Mouse (Mus musculus): ENCODE measurements around the gene Catsperg1. TPM values are rescaled to one million over a fixed set of nuclear protein-coding genes. Genes with fewer than 3 reads are reported as not detected.
"Not testable (repeated sequence)": the region's sequence is repeated elsewhere in the genome, so short reads cannot be mapped to it uniquely, and the experiment has no call there.

Catsperg1 gene
- polyA plus RNA-seq, 1 experiment from 2014 or later = 0.78 TPM

DNA sequence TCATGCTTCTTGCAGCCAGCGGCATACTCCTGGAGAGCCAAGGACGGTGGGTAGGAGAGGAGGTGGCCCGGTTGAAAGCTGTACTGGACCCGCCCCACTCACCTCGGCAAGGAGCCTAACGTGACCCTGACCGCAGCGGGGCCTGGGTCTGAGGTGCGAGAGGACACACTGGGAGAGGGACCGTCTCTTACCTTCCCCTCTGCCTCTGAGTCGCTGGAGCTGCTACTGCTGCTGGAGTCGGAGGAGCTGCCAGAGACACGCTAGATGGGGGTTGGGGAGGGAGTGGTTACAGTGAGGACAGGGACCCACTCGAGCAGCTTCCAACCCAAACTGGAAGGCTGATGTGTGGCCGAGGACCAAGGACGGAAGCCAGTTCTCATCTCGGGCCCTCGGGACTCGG is 33.9 kb upstream of the Catsperg1 start:
- DNase-seq (ENCODE audit: low spot score) (peak; percentile 69), ATAC-seq (replicated peaks; ENCODE audit: low FRiP score, low TSS enrichment, low read depth) (no peak)

DNA sequence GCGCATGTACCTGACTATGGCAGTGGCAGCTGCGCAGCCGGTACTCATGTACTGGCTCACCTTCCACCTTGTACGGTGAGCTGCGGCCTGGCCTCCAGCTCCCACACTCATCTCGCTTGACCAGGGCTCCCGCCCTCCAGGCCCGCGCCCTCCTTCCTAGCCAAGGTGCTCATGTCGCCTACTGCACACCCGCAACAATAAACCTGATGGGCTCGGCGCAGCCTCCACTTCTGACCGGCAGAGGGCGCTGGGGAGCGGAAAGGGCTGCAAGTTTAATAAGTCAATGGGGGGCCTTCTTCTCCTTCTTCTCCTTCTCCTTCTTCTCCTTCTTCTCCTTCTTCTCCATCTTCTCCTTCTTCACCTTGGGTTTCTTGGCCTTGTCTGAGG is 33.5 kb upstream of the Catsperg1 start:
- Histone ChIP-seq H3K9me3 (ENCODE audit: control insufficient read depth, low read length) (no peaks in the 10 kb centered on the region), H3K4me3 (ENCODE audit: low read depth, low read length) (peak overlapping the region; percentile 41), H3K27ac (ENCODE audit: low read depth) (peak overlapping the region; percentile 81; the same call in 1 of the 2 replicates), H3K9ac (ENCODE audit: low read length) (peak overlapping the region; percentile 20), H3K27me3 (replicated peaks; ENCODE audit: control insufficient read depth, insufficient read depth, low read length) (no peaks in the 10 kb centered on the region), H3K4me1 (replicated peaks; ENCODE audit: control insufficient read depth, insufficient read depth, low read length) (peaks cover 24% of the 10 kb centered on the region), H3K36me3 (ENCODE audit: control insufficient read depth, insufficient read depth, low read length) (peaks cover 12% of the 10 kb centered on the region), H3K4me2 (ENCODE audit: low read length) (peak overlapping the region; percentile 49)
- 0 out of 2 replicates have a peak, but pooled peaks have one; percentile 9 for ATAC-seq (replicated peaks; ENCODE audit: low FRiP score, low TSS enrichment, low read depth)
- peak; percentile 94 for DNase-seq (ENCODE audit: low spot score)
- 29% methylated on average over 16 of the region's 16 CpGs for WGBS

More for the DNA sequence above, 33.9 kb upstream of the Catsperg1 start:
- H3K9ac ChIP-seq (ENCODE audit: low read length) = peak overlapping the region; percentile 51
- H3K27ac ChIP-seq (ENCODE audit: low read depth) = peak overlapping the region; percentile 81
- H3K27me3 ChIP-seq (replicated peaks; ENCODE audit: control insufficient read depth, insufficient read depth, low read length) = no peaks in the 10 kb centered on the region
- H3K4me3 ChIP-seq (ENCODE audit: low read depth, low read length) = peak overlapping the region; percentile 41
- H3K4me2 ChIP-seq (ENCODE audit: low read length) = peak overlapping the region; percentile 49
- 20% methylated on average over 19 of the region's 19 CpGs for WGBS
- H3K4me1 ChIP-seq (replicated peaks; ENCODE audit: control insufficient read depth, insufficient read depth, low read length) = peaks cover 24% of the 10 kb centered on the region
- H3K36me3 ChIP-seq (ENCODE audit: control insufficient read depth, insufficient read depth, low read length) = peaks cover 12% of the 10 kb centered on the region
- H3K9me3 ChIP-seq (ENCODE audit: control insufficient read depth, low read length) = no peaks in the 10 kb centered on the region

DNA sequence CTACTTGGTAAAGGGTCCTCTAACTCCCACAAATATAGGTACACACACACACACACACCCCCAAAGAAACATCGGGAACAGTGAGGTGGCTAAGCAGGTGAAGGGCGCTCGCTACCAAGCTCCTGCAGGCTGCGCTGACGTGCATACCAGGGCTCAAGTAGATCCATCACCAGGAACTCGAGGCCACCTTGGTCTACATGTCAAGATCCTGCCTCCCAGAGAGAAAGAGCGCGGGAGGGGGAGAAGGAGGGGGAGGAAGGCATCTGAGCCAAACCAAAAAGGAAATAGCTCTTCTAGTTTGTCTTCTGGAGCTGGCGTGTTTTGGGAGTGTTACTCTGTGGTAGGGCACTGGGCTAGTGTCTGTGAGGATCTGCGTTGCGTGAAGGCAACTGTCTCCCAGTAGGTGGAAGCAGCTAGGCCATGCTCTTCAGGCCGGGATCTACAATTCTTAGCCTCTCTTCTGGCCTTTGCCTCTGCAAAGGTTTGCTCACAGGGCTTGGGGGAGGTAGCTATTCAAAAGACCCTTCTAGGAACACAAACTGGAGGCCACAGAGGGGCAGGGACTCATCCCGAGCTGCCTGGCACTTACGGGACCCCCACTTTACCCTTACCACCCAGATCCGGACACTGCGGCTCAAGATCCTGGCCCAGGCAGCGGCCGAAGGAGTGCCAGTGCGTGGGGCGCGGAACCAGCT is 32.9 kb upstream of the Catsperg1 start:
- H3K27me3 ChIP-seq (replicated peaks; ENCODE audit: control insufficient read depth, insufficient read depth, low read length) = no peaks in the 10 kb centered on the region
- peak overlapping the region; percentile 41 for H3K4me3 ChIP-seq (ENCODE audit: low read depth, low read length)
- H3K9ac ChIP-seq (ENCODE audit: low read length) = peak overlapping the region; percentile 20; the same call in 1 of the 2 replicates
- no peaks in the 10 kb centered on the region for H3K9me3 ChIP-seq (ENCODE audit: control insufficient read depth, low read length)
- peak overlapping the region; percentile 49 for H3K4me2 ChIP-seq (ENCODE audit: low read length)
- ATAC-seq (replicated peaks; ENCODE audit: low FRiP score, low TSS enrichment, low read depth) = no peak
- peaks cover 12% of the 10 kb centered on the region for H3K36me3 ChIP-seq (ENCODE audit: control insufficient read depth, insufficient read depth, low read length)
- no peak for DNase-seq (ENCODE audit: low spot score)
- H3K4me1 ChIP-seq (replicated peaks; ENCODE audit: control insufficient read depth, insufficient read depth, low read length) = peaks cover 24% of the 10 kb centered on the region
- WGBS = 77% methylated on average over 21 of the region's 21 CpGs
- H3K27ac ChIP-seq (ENCODE audit: low read depth) = no peak overlapping the region

DNA sequence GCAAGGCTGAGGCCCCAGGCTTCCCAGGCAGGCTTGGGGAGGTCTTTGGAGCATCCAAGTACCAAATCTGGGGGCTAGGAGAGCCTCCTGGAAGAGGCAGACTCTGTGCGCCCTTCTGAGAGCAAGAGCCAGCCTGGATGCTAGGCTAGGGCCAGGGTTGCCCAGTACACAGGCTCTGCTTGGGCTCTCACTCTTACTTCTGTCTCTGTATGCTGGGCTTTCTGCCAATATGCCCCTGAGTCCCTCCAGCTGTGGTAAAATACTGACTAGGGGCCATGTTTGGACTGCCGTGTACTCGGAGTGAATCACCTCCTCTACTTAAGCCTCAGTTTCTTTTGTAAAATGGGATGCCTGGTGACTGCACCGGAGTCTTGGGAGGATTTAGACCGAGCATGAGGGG is 32.2 kb upstream of the Catsperg1 start:
- Histone ChIP-seq H3K4me2 (ENCODE audit: low read length) (no peak overlapping the region), H3K4me1 (replicated peaks; ENCODE audit: control insufficient read depth, insufficient read depth, low read length) (peaks cover 24% of the 10 kb centered on the region), H3K27ac (ENCODE audit: low read depth) (no peak overlapping the region), H3K27me3 (replicated peaks; ENCODE audit: control insufficient read depth, insufficient read depth, low read length) (no peaks in the 10 kb centered on the region), H3K9me3 (ENCODE audit: control insufficient read depth, low read length) (no peaks in the 10 kb centered on the region), H3K4me3 (ENCODE audit: low read depth, low read length) (no peak overlapping the region), H3K9ac (ENCODE audit: low read length) (no peak overlapping the region), H3K36me3 (ENCODE audit: control insufficient read depth, insufficient read depth, low read length) (peaks cover 12% of the 10 kb centered on the region)
- 63% methylated on average over 5 of the region's 5 CpGs for WGBS
- no peak for DNase-seq (ENCODE audit: low spot score)
- no peak for ATAC-seq (replicated peaks; ENCODE audit: low FRiP score, low TSS enrichment, low read depth)

DNA sequence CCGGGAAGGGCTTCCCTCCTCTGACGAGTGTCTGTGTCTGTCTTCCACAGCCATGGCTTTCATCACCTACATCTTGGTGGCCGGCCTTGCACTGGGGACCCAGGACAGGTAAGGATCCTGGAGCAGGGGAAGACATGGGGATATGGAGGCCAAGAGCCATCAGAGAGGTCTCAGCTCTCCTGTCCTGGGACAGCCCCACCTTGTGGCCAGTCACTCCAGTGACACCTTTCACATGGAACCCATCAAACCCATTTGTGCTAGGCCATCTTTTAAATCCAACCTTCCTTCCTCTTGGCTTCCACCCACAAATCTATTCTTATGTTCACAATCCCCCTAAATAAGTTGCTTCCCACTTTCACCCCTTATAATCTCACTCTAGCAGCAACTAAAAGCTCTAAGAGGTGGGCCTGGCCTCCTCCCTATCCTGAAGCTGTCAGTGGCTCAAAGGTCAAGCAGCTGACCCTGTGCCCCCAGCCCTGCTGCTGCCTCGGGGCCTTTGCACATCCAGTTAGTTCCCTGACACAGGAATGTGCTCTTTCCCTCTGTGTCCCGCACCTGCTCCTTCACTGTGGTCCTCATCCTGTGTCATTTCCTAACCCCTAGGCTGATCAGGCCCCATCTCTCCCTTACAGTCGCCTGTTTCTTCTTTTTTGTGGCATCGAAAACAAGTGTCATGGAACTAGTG is 31.0 kb upstream of the Catsperg1 start:
- no peak overlapping the region for H3K9ac ChIP-seq (ENCODE audit: low read length)
- peaks cover 24% of the 10 kb centered on the region for H3K4me1 ChIP-seq (replicated peaks; ENCODE audit: control insufficient read depth, insufficient read depth, low read length)
- H3K36me3 ChIP-seq (ENCODE audit: control insufficient read depth, insufficient read depth, low read length) = peaks cover 12% of the 10 kb centered on the region
- H3K4me3 ChIP-seq (ENCODE audit: low read depth, low read length) = no peak overlapping the region
- H3K4me2 ChIP-seq (ENCODE audit: low read length) = no peak overlapping the region
- 77% methylated on average over 7 of the region's 7 CpGs for WGBS
- ATAC-seq (replicated peaks; ENCODE audit: low FRiP score, low TSS enrichment, low read depth) = no peak
- H3K27ac ChIP-seq (ENCODE audit: low read depth) = no peak overlapping the region
- DNase-seq (ENCODE audit: low spot score) = no peak
- H3K9me3 ChIP-seq (ENCODE audit: control insufficient read depth, low read length) = no peaks in the 10 kb centered on the region
- no peaks in the 10 kb centered on the region for H3K27me3 ChIP-seq (replicated peaks; ENCODE audit: control insufficient read depth, insufficient read depth, low read length)

DNA sequence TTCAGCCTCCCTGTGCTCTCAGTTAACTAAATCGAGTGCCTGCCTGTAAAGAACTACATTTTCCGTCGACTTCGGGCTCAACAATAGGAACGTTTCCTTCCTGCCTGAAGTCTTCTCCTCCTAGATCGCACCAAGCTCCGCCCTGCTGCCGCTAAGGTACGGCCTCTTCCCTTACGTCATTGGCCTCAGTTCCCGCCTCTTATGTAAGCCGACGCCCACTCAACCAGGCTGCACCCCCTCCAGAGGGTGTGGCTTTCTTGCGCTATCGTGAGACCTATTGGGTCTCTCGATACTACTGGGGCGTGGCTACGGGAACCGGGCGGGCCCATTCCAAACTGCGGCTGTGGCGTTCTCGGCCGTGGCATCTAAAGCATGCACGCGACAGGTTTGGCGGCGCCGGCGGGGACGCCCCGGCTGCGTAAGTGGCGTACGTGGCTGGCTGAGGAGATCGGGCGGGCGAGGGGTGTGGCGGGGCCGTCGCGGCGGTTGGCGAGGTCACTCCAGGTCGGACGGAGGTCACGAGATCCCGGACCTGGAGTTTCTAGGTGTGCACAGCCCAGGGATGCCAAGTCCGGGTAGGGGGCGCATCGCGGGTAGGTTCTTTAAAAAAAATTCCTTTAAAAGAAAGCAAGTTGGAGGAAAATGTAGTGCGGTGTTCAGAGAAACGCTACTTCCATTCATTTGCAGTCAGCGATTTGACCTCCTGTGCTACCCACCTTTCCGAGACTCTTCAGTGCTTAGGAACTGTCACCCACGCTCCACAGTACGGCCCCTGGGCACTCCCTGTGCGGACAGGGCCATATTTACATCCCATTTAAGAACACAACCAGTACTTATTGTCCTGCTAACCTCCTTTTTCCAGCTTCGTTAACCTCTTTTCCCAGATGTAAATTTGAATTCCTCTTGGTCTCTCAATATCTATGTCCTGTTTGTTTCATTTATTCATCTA is 24.5 kb upstream of the Catsperg1 start, which contains the start of gene Yif1b:
Gene Yif1b (plus strand): TSS at position 311 of the 949 bp plus-strand sequence.
- DNase-seq (ENCODE audit: low spot score) (peak; percentile 98), ATAC-seq (replicated peaks; ENCODE audit: low FRiP score, low TSS enrichment, low read depth) (peak; percentile 94)
- Histone ChIP-seq H3K27ac (ENCODE audit: low read depth) (peak within 1 kb of the TSS; percentile 91), H3K9me3 (ENCODE audit: control insufficient read depth, low read length) (no peaks in the 10 kb centered on the region), H3K27me3 (replicated peaks; ENCODE audit: control insufficient read depth, insufficient read depth, low read length) (0 out of 2 replicates have a peak, but pooled peaks cover 1% of the 10 kb centered on the region), H3K4me3 (ENCODE audit: low read depth, low read length) (peak within 1 kb of the TSS; percentile 58), H3K4me2 (ENCODE audit: low read length) (peak within 1 kb of the TSS; percentile 80), H3K9ac (ENCODE audit: low read length) (peak within 1 kb of the TSS; percentile 57), H3K4me1 (replicated peaks; ENCODE audit: control insufficient read depth, insufficient read depth, low read length) (peaks cover 10% of the 10 kb centered on the region), H3K36me3 (ENCODE audit: control insufficient read depth, insufficient read depth, low read length) (no peaks in the 10 kb centered on the region)
- WGBS = under 1% methylated on average over 60 of the region's 60 CpGs

GRCm38 (mm10) chr7:29237596-29237995 is 23.8 kb upstream of the Catsperg1 start:
- H3K4me2 ChIP-seq (ENCODE audit: low read length) = peak overlapping the region; percentile 80
- H3K4me3 ChIP-seq (ENCODE audit: low read depth, low read length) = peak overlapping the region; percentile 58
- H3K9me3 ChIP-seq (ENCODE audit: control insufficient read depth, low read length); H3K4me1 ChIP-seq (replicated peaks; ENCODE audit: control insufficient read depth, insufficient read depth, low read length); H3K27me3 ChIP-seq (replicated peaks; ENCODE audit: control insufficient read depth, insufficient read depth, low read length); DNase-seq (ENCODE audit: low spot score); H3K36me3 ChIP-seq (ENCODE audit: control insufficient read depth, insufficient read depth, low read length): not testable (repeated sequence)
- H3K27ac ChIP-seq (ENCODE audit: low read depth) = peak overlapping the region; percentile 91
- H3K9ac ChIP-seq (ENCODE audit: low read length) = peak overlapping the region; percentile 50
- ATAC-seq (replicated peaks; ENCODE audit: low FRiP score, low TSS enrichment, low read depth) = peak; percentile 22; the same call in 1 of the 2 replicates
- 31% methylated on average over 6 of the region's 6 CpGs for WGBS

GRCm38 (mm10) chr7:29236593-29236992 is 22.8 kb upstream of the Catsperg1 start:
- H3K27ac ChIP-seq (ENCODE audit: low read depth) = no peak overlapping the region
- H3K4me1 ChIP-seq (replicated peaks; ENCODE audit: control insufficient read depth, insufficient read depth, low read length) = peaks cover 10% of the 10 kb centered on the region
- ATAC-seq (replicated peaks; ENCODE audit: low FRiP score, low TSS enrichment, low read depth) (no peak), DNase-seq (ENCODE audit: low spot score) (no peak)
- H3K9ac ChIP-seq (ENCODE audit: low read length) = no peak overlapping the region
- WGBS = 76% methylated on average over 4 of the region's 4 CpGs
- no peak overlapping the region for H3K4me2 ChIP-seq (ENCODE audit: low read length)
- no peaks in the 10 kb centered on the region for H3K36me3 ChIP-seq (ENCODE audit: control insufficient read depth, insufficient read depth, low read length)
- no peaks in the 10 kb centered on the region for H3K9me3 ChIP-seq (ENCODE audit: control insufficient read depth, low read length)
- H3K4me3 ChIP-seq (ENCODE audit: low read depth, low read length) = no peak overlapping the region
- peaks cover 9% of the 10 kb centered on the region for H3K27me3 ChIP-seq (replicated peaks; ENCODE audit: control insufficient read depth, insufficient read depth, low read length)

Data from intestine, embryonic 14.5 days (tissue).